Mouse (Mus musculus): ENCODE measurements around the gene 5330417C22Rik.

- TF ChIP-seq POLR2A (IDR thresholded peaks at IDR 0.05; ENCODE audit: low read depth, low read length) = peak; percentile 100
- TF ChIP-seq CTCF (IDR thresholded peaks at IDR 0.05; ENCODE audit: borderline replicate concordance, insufficient read depth, low read length) = peak; percentile 24; the same call in 1 of the 2 replicates
These were observed 18.4 kb upstream of the 5330417C22Rik start for GRCm38 (mm10) chr3:108554587-108555312.
